Mouse (Mus musculus): ENCODE data around the gene Pik3c2g.

- no peak for TF ChIP-seq MYC (IDR thresholded peaks at IDR 0.05; ENCODE audit: low read depth, low read length)
- TF ChIP-seq GATA1 (IDR thresholded peaks at IDR 0.05; ENCODE audit: low read depth, low read length): no peak
- no peak for TF ChIP-seq CTCF (IDR thresholded peaks at IDR 0.05 in 2 of 3, conservative IDR thresholded peaks at IDR 0.05 in 1 of 3; ENCODE audit: control insufficient read depth in 1 of 3, insufficient read depth in 1 of 3, low read depth in 2 of 3, low read length in 3 of 3, poor library complexity in 1 of 3, severe bottlenecking in 1 of 3)
- TF ChIP-seq POLR2A (IDR thresholded peaks at IDR 0.05; ENCODE audit: control insufficient read depth in 1 of 2, insufficient read depth in 1 of 2, low read depth in 1 of 2, low read length in 2 of 2, poor library complexity in 1 of 2): no peak
- TF ChIP-seq TBP (IDR thresholded peaks at IDR 0.05; ENCODE audit: low read depth, low read length): no peak
- TF ChIP-seq ZMIZ1 (IDR thresholded peaks at IDR 0.05; ENCODE audit: low read depth, low read length): no peak
- TF ChIP-seq GABPA (IDR thresholded peaks at IDR 0.05; ENCODE audit: low read depth, low read length): no peak
- TF ChIP-seq ELF1 (IDR thresholded peaks at IDR 0.05; ENCODE audit: low read depth, low read length): no peak
- no peak for TF ChIP-seq ZC3H11A (IDR thresholded peaks at IDR 0.05; ENCODE audit: low read depth, low read length)
Observed at GRCm38 (mm10) chr6:139746758-139747479, 159.9 kb downstream of the Pik3c2g start.

All from MEL (cell line).